In the genomic region with DNA sequence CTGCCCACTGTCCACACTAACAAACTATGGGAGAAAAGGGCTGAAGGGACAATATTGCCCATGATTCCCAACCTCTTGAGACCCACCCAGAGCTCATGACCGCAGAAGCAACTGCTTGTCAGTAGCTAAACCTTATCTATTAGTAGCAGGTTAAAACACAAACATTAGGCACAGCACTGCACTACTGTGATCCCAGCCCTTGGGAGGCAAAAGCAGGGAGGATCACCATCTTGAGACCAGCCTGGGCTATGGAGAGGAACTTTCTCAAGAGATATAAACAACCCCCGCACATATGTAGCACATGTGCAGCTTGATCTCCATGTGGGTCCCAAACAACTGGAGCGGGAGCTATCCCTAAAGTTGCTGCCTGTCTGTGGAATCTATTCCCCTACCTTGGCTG, we compare ENCODE assay signal across 17 mouse cellular contexts. TPM values are rescaled to one million over a fixed set of nuclear protein-coding genes. Genes with fewer than 3 reads are reported as not detected.
DNase-seq lines count a peak whose midpoint lies in the region; ATAC-seq and TF ChIP-seq lines count a peak whose summit lies in the region.
"Had no signal": no experiment of that assay in that cellular context is flagged by ENCODE, and none has a peak within 500 bp of the region (broad histone marks: within the 10 kb centered on the region; RNA-seq: fewer than 3 reads in every experiment).

No protein-coding gene starts in this region.

- peaks cover 14% of the 10 kb centered on the region; the same call in 1 of the 2 replicates for H3K4me1 ChIP-seq in heart, embryonic 11.5 days (ENCODE audit: control insufficient read depth, insufficient read depth, low read length)
- peaks cover 67% of the 10 kb centered on the region for H3K4me1 ChIP-seq in G1E (ENCODE audit: insufficient read depth, low read depth, low read length)
- H3K4me1 ChIP-seq in liver, embryonic 16.5 days (ENCODE audit: control insufficient read depth, low read depth, low read length): peaks cover 28% of the 10 kb centered on the region
- H3K4me1 ChIP-seq: midbrain, embryonic 13.5 days; neural tube, embryonic 12.5 days had no signal

- peak overlapping the region; percentile 57; the same call in 1 of the 2 replicates for H3K27ac ChIP-seq in heart, embryonic 11.5 days (ENCODE audit: low read depth, low read length)
- peak overlapping the region; percentile 86 for H3K27ac ChIP-seq in liver, embryonic 16.5 days (ENCODE audit: low read length)
- H3K27ac ChIP-seq: embryonic facial prominence, embryonic 13.5 days; forebrain, embryonic 13.5 days; midbrain, embryonic 13.5 days; neural tube, embryonic 12.5 days had no signal

- H3K4me3 ChIP-seq in heart, embryonic 11.5 days (ENCODE audit: low read depth, low read length): no peak overlapping the region
- peak overlapping the region; percentile 15; the same call in 1 of the 2 replicates for H3K4me3 ChIP-seq in G1E (ENCODE audit: low read depth, low read length)
- no peak overlapping the region for H3K4me3 ChIP-seq in liver, embryonic 16.5 days (ENCODE audit: low read depth, low read length)
- H3K4me3 ChIP-seq: embryonic facial prominence, embryonic 13.5 days; forebrain, embryonic 13.5 days; midbrain, embryonic 13.5 days; neural tube, embryonic 12.5 days had no signal

- peak; percentile 77 for ATAC-seq in heart, embryonic 11.5 days (replicated peaks; ENCODE audit: insufficient number of reproducible peaks, low FRiP score, low TSS enrichment)
- peak; percentile 94 for ATAC-seq in G1E (ENCODE audit: extremely low read depth, insufficient number of reproducible peaks, low FRiP score, poor library complexity, severe bottlenecking)
- ATAC-seq in erythroblast, adult 5-6 weeks (replicated peaks; ENCODE audit: low FRiP score, poor library complexity, severe bottlenecking): peak; percentile 92
- peak; percentile 98 for ATAC-seq in liver, embryonic 16.5 days (ENCODE audit: low read depth)
- ATAC-seq: forebrain, embryonic 13.5 days; midbrain, embryonic 13.5 days had no signal

- no peaks in the 10 kb centered on the region for H3K9me3 ChIP-seq in heart, embryonic 11.5 days (replicated peaks; ENCODE audit: control insufficient read depth, low read length)
- H3K9me3 ChIP-seq in G1E (replicated peaks): no peaks in the 10 kb centered on the region
- H3K9me3 ChIP-seq in liver, embryonic 16.5 days (replicated peaks; ENCODE audit: control insufficient read depth, low read length): no peaks in the 10 kb centered on the region
- H3K9me3 ChIP-seq: embryonic facial prominence, embryonic 13.5 days; forebrain, embryonic 13.5 days; midbrain, embryonic 13.5 days; neural tube, embryonic 12.5 days had no signal

- 57% methylated on average over 3 of the region's 3 CpGs for WGBS in heart, embryonic 11.5 days (ENCODE audit: insufficient replicate concordance)
- 25% methylated on average over 3 of the region's 3 CpGs for WGBS in liver, embryonic 16.5 days (ENCODE audit: insufficient replicate concordance)

- no peaks in the 10 kb centered on the region for H3K27me3 ChIP-seq in heart, embryonic 11.5 days (ENCODE audit: control insufficient read depth, insufficient read depth, low read length)
- no peaks in the 10 kb centered on the region for H3K27me3 ChIP-seq in G1E (ENCODE audit: insufficient read depth, low read length)
- no peaks in the 10 kb centered on the region for H3K27me3 ChIP-seq in liver, embryonic 16.5 days (ENCODE audit: control insufficient read depth, insufficient read depth, low read depth, low read length)
- H3K27me3 ChIP-seq: embryonic facial prominence, embryonic 13.5 days; forebrain, embryonic 13.5 days; midbrain, embryonic 13.5 days; neural tube, embryonic 12.5 days had no signal

- H3K9ac ChIP-seq in heart, embryonic 11.5 days (ENCODE audit: low read depth, low read length): no peak overlapping the region
- peak overlapping the region; percentile 29; the same call in 1 of the 2 replicates for H3K9ac ChIP-seq in liver, embryonic 16.5 days (ENCODE audit: low read depth, low read length)
- H3K9ac ChIP-seq: embryonic facial prominence, embryonic 13.5 days; forebrain, embryonic 13.5 days; midbrain, embryonic 13.5 days; neural tube, embryonic 12.5 days had no signal

- peak overlapping the region; percentile 17; the same call in 1 of the 2 replicates for H3K4me2 ChIP-seq in heart, embryonic 11.5 days
- H3K4me2 ChIP-seq in liver, embryonic 16.5 days (ENCODE audit: low read depth, low read length): peak overlapping the region; percentile 32
- H3K4me2 ChIP-seq: embryonic facial prominence, embryonic 13.5 days; forebrain, embryonic 13.5 days; midbrain, embryonic 13.5 days; neural tube, embryonic 12.5 days had no signal

- no peak for DNase-seq in heart, postnatal 14 days
- DNase-seq in G1E (ENCODE audit: low spot score): peak; percentile 61
- no peak for DNase-seq in thymus, postnatal 14 days
- no peak for DNase-seq in gastrocnemius, postnatal 36 days
- DNase-seq in cerebellum, postnatal 10 days: no peak
- DNase-seq: adrenal gland, adult 8-10 months; kidney, adult 11 months; kidney, postnatal 4 days; layer of hippocampus, postnatal 36 days; lung, postnatal 10 days had no signal

- no peak for TF ChIP-seq CTCF in G1E (IDR thresholded peaks at IDR 0.05; ENCODE audit: low read depth, low read length)

- intact Hi-C loops in heart, postnatal 14 days (cut with DNase I): no loop called here
- intact Hi-C loops in gastrocnemius, postnatal 36 days (cut with DNase I): no loop called here

- H3K36me3 ChIP-seq in heart, embryonic 11.5 days (ENCODE audit: control insufficient read depth, insufficient read depth, low read length): peaks cover 10% of the 10 kb centered on the region; the same call in 1 of the 2 replicates
- peaks cover 59% of the 10 kb centered on the region for H3K36me3 ChIP-seq in G1E (replicated peaks)
- 0 out of 2 replicates have a peak, but pooled peaks cover 3% of the 10 kb centered on the region for H3K36me3 ChIP-seq in liver, embryonic 16.5 days (ENCODE audit: control insufficient read depth, insufficient read depth)

RNA-seq across cellular contexts. Expression of gene Ppfia1, which starts 30.1 kb away (rescaled TPM):
- polyA plus RNA-seq in heart, embryonic 11.5 days (2014; fragmentation: Nextera tagmentation; extraction: Ambion mirVana): 25.7 and 28.9 TPM in 2 replicates
- 10 to 100 TPM; 46.3 to 54.8 TPM for total RNA-seq in heart, postnatal 14 days (2021)
- total RNA-seq in G1E (2014; fragmentation: Nextera tagmentation) (93.4 and 103 TPM in 2 replicates), G1E (2017) (37.6 and 62.3 TPM in 2 replicates)
- 68.1 and 91.8 TPM in 2 replicates for polyA plus RNA-seq in G1E (2012)
- total RNA-seq in erythroblast, adult 5-6 weeks (2015; ENCODE audit: low replicate concordance): 21.3 and 40.3 TPM in 2 replicates
- total RNA-seq in erythroblast, adult 5-6 weeks (2017; ENCODE audit: low replicate concordance): 19.7 and 31.7 TPM in 2 replicates
- 6.1 and 7.2 TPM in 2 replicates for polyA plus RNA-seq in liver, embryonic 16.5 days (2015; fragmentation: Nextera tagmentation; extraction: Ambion mirVana)
- total RNA-seq in gastrocnemius, postnatal 36 days (2021): 10 to 100 TPM; 23.0 to 27.5 TPM

RNA-seq across cellular contexts. Expression of gene Cttn, which starts 52.6 kb away (rescaled TPM):
- polyA plus RNA-seq in heart, embryonic 11.5 days (2014; fragmentation: Nextera tagmentation; extraction: Ambion mirVana): 128 and 153 TPM in 2 replicates
- 10 to 100 TPM; 46.5 to 47.0 TPM for total RNA-seq in heart, postnatal 14 days (2021)
- total RNA-seq in G1E (2014; fragmentation: Nextera tagmentation) (14.3 and 23.8 TPM in 2 replicates), G1E (2017) (31.8 and 34.1 TPM in 2 replicates)
- 107 and 119 TPM in 2 replicates for polyA plus RNA-seq in G1E (2012)
- total RNA-seq in erythroblast, adult 5-6 weeks (2015; ENCODE audit: low replicate concordance): 1.2 and 2.1 TPM in 2 replicates
- total RNA-seq in erythroblast, adult 5-6 weeks (2017; ENCODE audit: low replicate concordance): 7.9 and 11.7 TPM in 2 replicates
- 33.7 and 34.1 TPM in 2 replicates for polyA plus RNA-seq in liver, embryonic 16.5 days (2015; fragmentation: Nextera tagmentation; extraction: Ambion mirVana)
- 10 to 100 TPM; 15.7 to 17.9 TPM for total RNA-seq in gastrocnemius, postnatal 36 days (2021)

RNA-seq across cellular contexts. Expression of gene Fadd, which starts 58.8 kb away (rescaled TPM):
- 12.0 and 12.3 TPM in 2 replicates for polyA plus RNA-seq in heart, embryonic 11.5 days (2014; fragmentation: Nextera tagmentation; extraction: Ambion mirVana)
- 1 to 10 TPM; 7.0 to 7.2 TPM for total RNA-seq in heart, postnatal 14 days (2021)
- total RNA-seq in G1E (2014; fragmentation: Nextera tagmentation) (9.7 and 10.3 TPM in 2 replicates), G1E (2017) (7.3 and 8.0 TPM in 2 replicates)
- 4.5 and 4.7 TPM in 2 replicates for polyA plus RNA-seq in G1E (2012)
- 0.96 and 4.2 TPM in 2 replicates for total RNA-seq in erythroblast, adult 5-6 weeks (2015; ENCODE audit: low replicate concordance)
- total RNA-seq in erythroblast, adult 5-6 weeks (2017; ENCODE audit: low replicate concordance): 2.4 and 2.8 TPM in 2 replicates
- 3.8 and 4.0 TPM in 2 replicates for polyA plus RNA-seq in liver, embryonic 16.5 days (2015; fragmentation: Nextera tagmentation; extraction: Ambion mirVana)
- total RNA-seq in gastrocnemius, postnatal 36 days (2021): 1 to 10 TPM; 2.2 to 2.5 TPM
